Mouse (Mus musculus): ENCODE measurements around the gene Zfp541.

DNA sequence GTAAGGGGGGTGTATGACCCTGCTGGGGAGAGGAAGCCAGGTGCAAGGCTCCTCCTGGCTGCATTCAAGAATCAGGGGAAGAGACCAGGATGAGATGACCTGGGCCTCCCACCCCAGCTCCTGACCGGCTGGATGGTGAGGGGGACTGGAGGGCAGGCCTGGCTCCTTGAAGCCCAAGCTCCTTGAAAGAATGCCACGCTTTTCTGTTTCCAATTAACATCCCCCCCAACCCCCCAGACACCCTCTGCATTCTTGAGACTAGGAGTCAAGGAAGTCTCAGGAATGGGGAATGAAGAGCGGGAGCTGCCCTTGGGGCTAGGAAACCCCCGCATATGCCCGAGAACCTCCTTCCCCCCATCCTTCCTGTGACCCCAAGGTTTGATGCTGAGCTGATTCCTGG is 17.1 kb upstream of the Zfp541 start:
- no peak for TF ChIP-seq CTCF (IDR thresholded peaks at IDR 0.05; ENCODE audit: low read depth, low read length)
- no peak for TF ChIP-seq POLR2A (IDR thresholded peaks at IDR 0.05; ENCODE audit: insufficient read depth, low read length)
- no peak for TF ChIP-seq EP300 (IDR thresholded peaks at IDR 0.05; ENCODE audit: insufficient read depth, low read depth, low read length)

All from ES-Bruce4 (cell line).